Mouse (Mus musculus) midbrain, embryonic 16.5 days (tissue): Measurements from ENCODE around the gene Rnd2. TPM values are rescaled to one million over a fixed set of nuclear protein-coding genes. Genes with fewer than 3 reads are reported as not detected.

Experiments
- ATAC-seq: fragments of 200-750 bp; cut with Nextera tagmentation; 2 replicates; pipeline ENCODE4 v1.8.0; 2017; ENCODE audit warnings: moderate TSS enrichment
- H3K27ac ChIP-seq: fragments of 300-500 bp; sonication (generic); 2 replicates; pipeline ENCODE4 v1.5.1; 2014; ENCODE audit warnings: mild to moderate bottlenecking, low read length, mixed read lengths
- H3K27me3 ChIP-seq: fragments of 300-500 bp; sonication (generic); 2 replicates; pipeline ENCODE4 v1.6.1; 2014; ENCODE audit warnings: low read depth, low read length, mixed read lengths; ENCODE audit not compliant: control insufficient read depth, insufficient read depth
- H3K36me3 ChIP-seq: fragments of 300-500 bp; sonication (generic); 2 replicates; pipeline ENCODE4 v1.6.1; 2014; ENCODE audit warnings: mild to moderate bottlenecking, low read length, moderate library complexity, mixed read lengths; ENCODE audit not compliant: control insufficient read depth, insufficient read depth
- H3K4me1 ChIP-seq: fragments of 300-500 bp; sonication (generic); 2 replicates; pipeline ENCODE4 v1.6.1; 2014; ENCODE audit warnings: mild to moderate bottlenecking, low read length, mixed read lengths; ENCODE audit not compliant: control insufficient read depth, insufficient read depth
- H3K4me2 ChIP-seq: fragments of 300-500 bp; sonication (generic); 2 replicates; pipeline ENCODE4 v1.6.1; 2014; ENCODE audit warnings: mild to moderate bottlenecking, low read length, mixed read lengths
- H3K4me3 ChIP-seq: fragments of 300-500 bp; sonication (generic); 2 replicates; pipeline ENCODE4 v1.5.1; 2014; ENCODE audit warnings: low read depth, mild to moderate bottlenecking, low read length, moderate library complexity, mixed read lengths
- H3K9ac ChIP-seq: fragments of 300-500 bp; sonication (generic); 2 replicates; pipeline ENCODE4 v1.6.1; 2014; ENCODE audit warnings: low read depth, low read length, mixed read lengths
- H3K9me3 ChIP-seq: fragments of 300-500 bp; sonication (generic); replicated peaks from 2 replicates; pipeline ENCODE4 v1.6.1; 2014; ENCODE audit warnings: mild to moderate bottlenecking, low read length, mixed read lengths; ENCODE audit not compliant: control insufficient read depth, poor library complexity, severe bottlenecking
- WGBS: fragments of 180-500 bp; shearing (Covaris S2); extraction: QIAGEN DNeasy Blood & Tissue Kit; methylation state at CpG from one replicate; pipeline ENCODE4 v1.1.7; 2014; 5-methylcytosine and 5-hydroxymethylcytosine counted together
- polyA plus RNA-seq: library from polyadenylated mRNA; unstranded; fragments of >200 nt; fragmentation: Nextera tagmentation; extraction: Ambion mirVana; gene quantifications from 2 replicates; pipeline ENCODE4 v1.2.1, GENCODE M21; 2015

Gene Rnd2
- polyA plus RNA-seq, 1 experiment from 2014 or later: 76.5 TPM

DNA sequence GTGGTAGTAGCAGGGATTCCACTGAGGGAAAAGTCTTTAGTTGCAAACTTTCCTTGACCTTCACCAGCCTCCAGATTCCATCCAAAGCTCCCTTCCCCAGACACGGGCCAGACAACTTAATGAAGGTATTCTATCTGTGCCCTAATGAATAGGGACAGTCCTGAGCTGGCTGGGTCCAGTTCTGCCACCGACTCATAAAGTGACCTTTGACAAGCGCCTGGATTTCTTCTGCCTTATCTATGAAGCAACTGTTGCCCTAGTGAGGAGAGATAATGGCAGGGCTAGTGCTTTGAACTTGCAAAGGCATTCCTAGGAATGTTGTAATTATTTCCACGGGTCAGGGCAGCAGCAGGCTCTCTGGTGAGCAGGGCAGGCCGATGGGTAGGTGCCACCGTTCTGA, 16.1 kb downstream of the Rnd2 start:
- H3K9ac ChIP-seq: no peak overlapping the region
- WGBS: 65% methylated on average over 6 of the region's 6 CpGs
- ATAC-seq: no peak
- H3K27ac ChIP-seq: no peak overlapping the region
- no peaks in the 10 kb centered on the region for H3K36me3 ChIP-seq
- no peaks in the 10 kb centered on the region for H3K27me3 ChIP-seq
- H3K4me2 ChIP-seq: no peak overlapping the region
- no peak overlapping the region for H3K4me3 ChIP-seq
- H3K4me1 ChIP-seq: peaks cover 12% of the 10 kb centered on the region
- no peaks in the 10 kb centered on the region for H3K9me3 ChIP-seq

DNA sequence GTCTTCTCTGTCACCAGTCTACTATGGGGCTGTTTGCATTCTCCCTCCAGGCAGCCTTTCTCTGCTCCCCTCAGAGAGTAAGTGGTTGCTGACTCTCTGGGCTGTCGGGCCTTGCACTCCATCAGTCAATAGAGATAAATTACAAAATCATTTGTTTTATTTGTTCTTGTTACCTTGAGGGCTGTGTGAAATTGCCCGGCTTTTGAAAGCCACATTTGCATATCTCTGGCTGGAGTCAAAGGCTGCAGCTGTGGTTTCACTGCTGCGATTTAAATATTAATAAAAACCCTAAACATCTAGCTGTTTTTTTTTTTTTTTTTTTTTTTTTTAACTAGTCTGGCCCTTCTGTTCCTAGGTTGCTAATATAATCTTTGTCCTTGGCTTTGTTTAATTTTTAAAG, 19.0 kb downstream of the Rnd2 start:
- no peaks in the 10 kb centered on the region for H3K36me3 ChIP-seq
- no peak for ATAC-seq
- H3K27me3 ChIP-seq: no peaks in the 10 kb centered on the region
- H3K4me2 ChIP-seq: no peak overlapping the region
- peak overlapping the region; percentile 40; the same call in 1 of the 2 replicates for H3K27ac ChIP-seq
- WGBS: 11% methylated on average over 3 of the region's 3 CpGs
- peaks cover 7% of the 10 kb centered on the region for H3K4me1 ChIP-seq
- no peak overlapping the region for H3K9ac ChIP-seq
- H3K9me3 ChIP-seq: no peaks in the 10 kb centered on the region
- no peak overlapping the region for H3K4me3 ChIP-seq

- Histone ChIP-seq H3K9ac (no peak overlapping the region), H3K9me3 (no peaks in the 10 kb centered on the region), H3K27me3 (no peaks in the 10 kb centered on the region), H3K4me1 (peaks cover 2% of the 10 kb centered on the region; the same call in 1 of the 2 replicates), H3K36me3 (no peaks in the 10 kb centered on the region), H3K4me2 (no peak overlapping the region), H3K27ac (peak overlapping the region; percentile 5; the same call in 1 of the 2 replicates), H3K4me3 (no peak overlapping the region)
- 67% methylated on average over 6 of the region's 6 CpGs for WGBS
- no peak for ATAC-seq
Observed at GRCm38 (mm10) chr11:101484245-101484644, 19.4 kb downstream of the Rnd2 start.

DNA sequence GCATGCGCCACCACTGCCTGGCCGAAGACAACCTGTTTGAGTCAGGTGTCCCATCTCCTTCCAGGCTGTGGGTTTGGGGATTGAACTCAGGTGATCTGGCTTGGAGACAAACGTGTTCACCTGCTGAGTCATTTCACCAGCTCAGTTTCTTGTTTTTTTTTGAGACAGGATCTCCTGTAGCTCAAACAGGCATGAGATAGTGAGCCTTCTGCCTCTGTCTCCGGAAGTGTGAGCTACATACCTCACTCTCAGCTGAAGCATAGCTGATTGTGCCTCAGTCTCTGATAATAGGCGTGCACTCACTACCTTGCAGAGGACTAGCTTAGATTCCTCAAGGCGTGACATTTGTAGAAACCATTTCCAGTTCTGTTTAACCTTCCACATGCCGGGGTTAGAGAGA, 20.0 kb downstream of the Rnd2 start:
- ATAC-seq: no peak
- WGBS: 88% methylated on average over 7 of the region's 7 CpGs
- H3K27ac ChIP-seq: no peak overlapping the region

GRCm38 (mm10) chr11:101485509-101486028, 20.8 kb downstream of the Rnd2 start:
- H3K27me3 ChIP-seq: no peaks in the 10 kb centered on the region
- peak overlapping the region; percentile 65 for H3K27ac ChIP-seq
- 32% methylated on average over 6 of the region's 6 CpGs for WGBS
- no peaks in the 10 kb centered on the region for H3K9me3 ChIP-seq
- H3K9ac ChIP-seq: no peak overlapping the region
- no peaks in the 10 kb centered on the region for H3K36me3 ChIP-seq
- no peak overlapping the region for H3K4me2 ChIP-seq
- no peak for ATAC-seq
- H3K4me3 ChIP-seq: no peak overlapping the region
- 0 out of 2 replicates have a peak, but pooled peaks cover 2% of the 10 kb centered on the region for H3K4me1 ChIP-seq

More for the DNA sequence above, 20.0 kb downstream of the Rnd2 start:
- Histone ChIP-seq H3K4me3 (no peak overlapping the region), H3K27me3 (no peaks in the 10 kb centered on the region), H3K4me2 (no peak overlapping the region), H3K36me3 (no peaks in the 10 kb centered on the region), H3K9ac (no peak overlapping the region), H3K9me3 (no peaks in the 10 kb centered on the region), H3K4me1 (0 out of 2 replicates have a peak, but pooled peaks cover 2% of the 10 kb centered on the region)

GRCm38 (mm10) chr11:101486126-101486525, 21.3 kb downstream of the Rnd2 start:
- ATAC-seq: no peak
- H3K9ac ChIP-seq: no peak overlapping the region
- 72% methylated on average over 6 of the region's 6 CpGs for WGBS
- H3K36me3 ChIP-seq: no peaks in the 10 kb centered on the region
- H3K27ac ChIP-seq: peak overlapping the region; percentile 26; the same call in 1 of the 2 replicates
- no peaks in the 10 kb centered on the region for H3K27me3 ChIP-seq
- 0 out of 2 replicates have a peak, but pooled peaks cover 2% of the 10 kb centered on the region for H3K4me1 ChIP-seq
- H3K4me2 ChIP-seq: no peak overlapping the region
- H3K9me3 ChIP-seq: no peaks in the 10 kb centered on the region
- no peak overlapping the region for H3K4me3 ChIP-seq

DNA sequence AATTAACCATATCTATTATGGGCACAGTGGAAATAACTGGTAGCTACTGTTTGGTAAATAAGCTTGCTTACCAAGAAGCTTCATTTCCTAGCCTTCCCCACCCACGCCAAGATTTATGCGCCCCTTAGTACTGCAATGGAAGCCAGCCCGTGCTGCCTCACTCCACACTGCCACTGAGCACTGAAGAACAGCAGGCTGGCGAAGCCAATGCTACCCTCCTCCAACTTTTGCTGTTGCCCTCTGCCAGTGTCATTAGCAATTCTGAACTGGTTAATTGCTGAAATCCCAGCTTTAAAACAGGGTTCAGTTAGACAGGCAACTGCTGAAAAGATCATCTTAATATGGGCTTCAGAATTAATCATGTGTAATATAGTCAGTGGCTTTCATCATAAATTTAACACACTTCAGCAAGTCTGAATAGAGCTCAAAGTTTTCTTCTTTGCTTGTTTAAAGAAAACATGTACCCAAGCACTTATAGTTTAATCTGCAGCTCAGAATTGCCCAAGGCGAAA, 41.5 kb downstream of the Rnd2 start:
- Histone ChIP-seq H3K36me3 (no peaks in the 10 kb centered on the region), H3K27ac (no peak overlapping the region), H3K9ac (no peak overlapping the region), H3K9me3 (no peaks in the 10 kb centered on the region), H3K4me1 (no peaks in the 10 kb centered on the region), H3K4me3 (no peak overlapping the region), H3K4me2 (no peak overlapping the region), H3K27me3 (no peaks in the 10 kb centered on the region)
- no peak for ATAC-seq
- 76% methylated on average over 5 of the region's 5 CpGs for WGBS

DNA sequence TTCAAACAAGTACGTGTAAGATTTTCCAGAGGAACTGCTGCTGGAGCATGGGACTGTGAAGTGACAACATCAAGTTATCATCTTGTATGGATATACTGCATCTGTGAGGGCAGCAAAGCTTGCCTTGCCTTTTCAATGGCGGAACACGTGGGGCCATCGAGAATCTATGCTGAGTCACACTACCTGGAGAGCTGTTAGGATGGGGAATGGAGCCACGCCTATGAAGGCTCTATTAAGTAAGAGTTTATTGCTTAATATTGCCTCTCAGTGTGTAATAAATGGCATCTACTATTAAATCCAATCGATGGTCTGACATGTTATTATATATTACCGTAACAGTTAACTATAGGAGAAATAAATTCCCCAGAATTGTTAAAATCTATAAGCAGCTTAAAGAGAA, 42.3 kb downstream of the Rnd2 start:
- no peak for ATAC-seq
- no peak overlapping the region for H3K4me3 ChIP-seq
- 96% methylated on average over 7 of the region's 7 CpGs for WGBS
- no peak overlapping the region for H3K27ac ChIP-seq
- no peaks in the 10 kb centered on the region for H3K36me3 ChIP-seq
- H3K9ac ChIP-seq: no peak overlapping the region
- H3K9me3 ChIP-seq: no peaks in the 10 kb centered on the region
- H3K27me3 ChIP-seq: no peaks in the 10 kb centered on the region
- H3K4me2 ChIP-seq: no peak overlapping the region
- no peaks in the 10 kb centered on the region for H3K4me1 ChIP-seq

DNA sequence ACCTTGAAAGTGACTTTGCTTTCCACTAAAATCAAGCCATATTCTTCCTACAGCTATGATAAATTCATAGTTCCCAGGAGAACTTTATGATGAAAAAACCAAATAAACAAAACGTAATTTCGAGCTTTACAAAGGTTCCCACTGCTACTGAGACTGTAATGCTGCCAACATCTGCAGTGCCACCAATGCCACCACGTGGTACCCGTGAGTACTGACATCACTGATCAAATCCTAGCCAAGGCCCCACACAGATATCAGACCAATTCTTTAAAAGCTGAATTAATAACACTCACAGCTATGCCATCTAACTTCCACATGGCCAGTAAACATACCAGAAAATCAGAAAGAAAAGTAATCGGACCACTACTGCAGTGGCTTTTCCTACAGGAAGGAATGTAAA, 54.1 kb downstream of the Rnd2 start:
- no peak overlapping the region for H3K4me2 ChIP-seq
- H3K9ac ChIP-seq: no peak overlapping the region
- no peaks in the 10 kb centered on the region for H3K9me3 ChIP-seq
- H3K4me1 ChIP-seq: no peaks in the 10 kb centered on the region
- no peak for ATAC-seq
- no peaks in the 10 kb centered on the region for H3K36me3 ChIP-seq
- no peak overlapping the region for H3K27ac ChIP-seq
- WGBS: 84% methylated on average over 5 of the region's 5 CpGs
- no peak overlapping the region for H3K4me3 ChIP-seq
- H3K27me3 ChIP-seq: no peaks in the 10 kb centered on the region
